Mouse (Mus musculus): ENCODE results near the gene Acly.

Gene Acly

DNA sequence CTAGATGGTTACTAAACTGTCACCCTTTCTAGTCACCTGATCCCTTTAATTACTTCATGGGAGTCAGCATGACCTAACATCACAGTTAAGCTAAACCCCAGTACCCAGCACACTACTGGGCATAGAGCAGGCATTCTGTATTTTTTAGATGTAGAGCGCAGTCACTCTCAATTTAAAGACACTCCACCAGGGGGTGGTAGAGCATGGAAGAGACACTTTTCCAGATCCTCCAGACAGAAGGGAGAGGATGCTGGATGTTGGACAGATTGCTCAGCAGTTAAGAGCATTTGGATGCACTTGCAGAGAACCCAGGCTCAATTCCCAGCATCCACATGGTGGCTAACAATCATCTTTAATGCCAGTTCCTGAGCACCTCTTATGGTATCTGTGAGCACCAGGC, 15.4 kb downstream of the Acly start:
- DNase-seq (ENCODE audit: low read depth, low spot score), result peak; percentile 72

DNA sequence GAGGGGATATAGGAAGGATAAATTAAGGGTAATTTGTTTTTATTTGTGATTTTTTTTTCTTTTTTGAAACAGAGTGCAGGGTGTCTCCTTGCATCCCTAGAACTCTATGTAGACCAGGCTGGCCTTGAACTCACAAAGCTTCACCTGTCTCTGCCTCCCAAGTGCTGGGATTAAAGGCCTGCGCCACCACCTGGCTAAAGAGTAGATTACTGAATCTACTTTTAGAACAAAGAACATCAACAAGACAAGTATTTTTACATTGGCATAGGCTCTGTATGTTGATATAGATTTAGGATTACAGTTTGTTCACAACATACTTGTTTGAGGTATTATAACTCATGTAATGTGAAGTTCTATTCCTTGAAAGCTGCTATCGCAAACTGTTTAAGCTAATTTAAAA, 17.2 kb downstream of the Acly start:
- peak; percentile 65 for DNase-seq (ENCODE audit: low read depth, low spot score)

GRCm38 (mm10) chr11:100505997-100506396, 21.8 kb downstream of the Acly start:
- DNase-seq (ENCODE audit: low read depth, low spot score), result no peak

- DNase-seq (ENCODE audit: low read depth, low spot score), result peak; percentile 46
These were observed 22.7 kb downstream of the Acly start for GRCm38 (mm10) chr11:100504990-100505660.

DNA sequence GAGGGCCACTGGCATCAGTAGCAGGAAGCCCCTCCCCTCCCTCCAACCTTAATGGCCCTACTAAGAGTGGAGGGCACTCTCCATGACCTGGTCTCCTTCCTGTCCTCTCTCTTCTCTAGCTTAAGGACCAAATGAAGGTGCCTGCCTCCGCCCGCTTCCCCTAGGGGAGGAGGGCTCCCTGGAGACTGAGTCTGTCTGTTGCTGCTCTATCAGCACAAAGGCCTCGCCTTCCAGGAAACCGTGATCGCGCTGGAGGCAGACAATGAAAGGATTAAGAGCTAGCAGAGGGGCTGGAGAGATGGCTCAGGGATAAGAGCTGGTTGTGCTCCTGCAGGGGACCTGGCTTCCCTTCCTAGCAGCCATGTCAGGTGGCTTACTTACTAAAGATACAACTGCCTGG, 26.5 kb downstream of the Acly start:
- peak; percentile 66 for DNase-seq (ENCODE audit: low read depth, low spot score)

DNA sequence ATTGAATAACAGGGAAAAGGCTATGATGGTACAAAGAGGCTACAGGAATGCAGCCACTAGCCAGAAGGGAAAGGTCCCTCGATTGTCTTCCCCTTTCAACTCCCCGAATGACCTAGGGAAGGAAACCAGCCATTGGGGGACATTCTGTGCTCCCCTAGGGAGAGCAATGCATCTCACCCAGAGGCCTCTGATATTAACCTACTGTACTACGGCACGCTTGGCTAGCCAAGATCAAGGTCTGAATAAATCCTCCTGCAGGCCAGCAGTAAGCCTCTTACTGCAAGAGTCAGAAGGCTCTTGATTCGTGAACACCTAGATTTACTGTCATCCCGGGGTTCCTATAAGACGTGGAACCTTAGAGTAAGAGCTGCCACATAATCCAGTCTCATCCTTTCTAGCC, 27.1 kb downstream of the Acly start:
- DNase-seq (ENCODE audit: low read depth, low spot score), result no peak

GRCm38 (mm10) chr11:100500241-100500640, 27.6 kb downstream of the Acly start:
- no peak for DNase-seq (ENCODE audit: low read depth, low spot score)

DNA sequence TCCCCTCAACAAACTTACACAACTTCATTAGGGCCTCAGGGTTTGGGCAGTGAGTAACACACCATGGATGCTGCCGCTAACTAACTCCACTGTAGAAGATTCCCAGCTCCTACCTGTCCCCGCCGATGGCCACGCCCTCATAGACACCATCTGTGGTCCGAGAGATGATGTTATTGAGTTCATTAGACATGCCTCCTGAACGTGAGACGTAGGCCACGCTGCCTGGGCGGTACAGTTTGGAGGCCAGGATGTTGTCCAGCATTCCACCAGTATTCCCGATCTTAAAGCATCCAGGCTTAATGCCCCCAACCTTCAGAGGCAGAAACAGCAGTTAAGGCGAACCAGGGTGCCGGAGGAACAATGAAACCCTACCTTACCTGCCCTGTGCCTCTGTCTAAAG, 34.0 kb downstream of the Acly start:
- peak; percentile 81 for DNase-seq (ENCODE audit: low read depth, low spot score)

GRCm38 (mm10) chr11:100490951-100491350, 36.8 kb downstream of the Acly start:
- DNase-seq (ENCODE audit: low read depth, low spot score), result peak; percentile 62

GRCm38 (mm10) chr11:100485801-100486538, 41.8 kb downstream of the Acly start:
- DNase-seq (ENCODE audit: low read depth, low spot score), result peak; percentile 52

- no peak for DNase-seq (ENCODE audit: low read depth, low spot score)
These were observed 43.3 kb downstream of the Acly start for GRCm38 (mm10) chr11:100484461-100484860.

- no peak for DNase-seq (ENCODE audit: low read depth, low spot score)
These were observed 48.6 kb downstream of the Acly start for GRCm38 (mm10) chr11:100479152-100479551.

- DNase-seq (ENCODE audit: low read depth, low spot score), result no peak
These were observed 51.5 kb downstream of the Acly start for GRCm38 (mm10) chr11:100476281-100476680.

DNA sequence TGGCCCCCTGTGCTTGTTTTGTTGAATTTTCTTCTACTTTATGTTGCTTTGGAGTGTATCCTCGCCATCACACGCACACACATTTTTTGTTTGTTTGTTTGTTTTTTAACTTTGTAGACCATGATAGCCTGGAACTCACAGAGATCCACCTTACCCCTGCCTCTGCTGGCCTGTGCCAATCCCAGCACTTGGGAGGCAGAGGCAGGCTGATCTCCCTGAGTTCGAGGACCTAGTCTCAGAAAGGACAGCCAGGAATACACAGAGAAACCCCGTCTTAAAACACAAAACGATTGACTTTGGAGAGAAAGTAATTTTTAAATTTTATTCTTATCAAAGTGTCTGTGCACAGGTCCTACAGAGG, 54.9 kb downstream of the Acly start:
- DNase-seq (ENCODE audit: low read depth, low spot score), result no peak

GRCm38 (mm10) chr11:100472197-100472934, 55.4 kb downstream of the Acly start, which contains the start of gene Klhl11:
Gene Klhl11, minus strand, starts transcription at chr11:100472741.
- DNase-seq (ENCODE audit: low read depth, low spot score), result peak; percentile 97

DNA sequence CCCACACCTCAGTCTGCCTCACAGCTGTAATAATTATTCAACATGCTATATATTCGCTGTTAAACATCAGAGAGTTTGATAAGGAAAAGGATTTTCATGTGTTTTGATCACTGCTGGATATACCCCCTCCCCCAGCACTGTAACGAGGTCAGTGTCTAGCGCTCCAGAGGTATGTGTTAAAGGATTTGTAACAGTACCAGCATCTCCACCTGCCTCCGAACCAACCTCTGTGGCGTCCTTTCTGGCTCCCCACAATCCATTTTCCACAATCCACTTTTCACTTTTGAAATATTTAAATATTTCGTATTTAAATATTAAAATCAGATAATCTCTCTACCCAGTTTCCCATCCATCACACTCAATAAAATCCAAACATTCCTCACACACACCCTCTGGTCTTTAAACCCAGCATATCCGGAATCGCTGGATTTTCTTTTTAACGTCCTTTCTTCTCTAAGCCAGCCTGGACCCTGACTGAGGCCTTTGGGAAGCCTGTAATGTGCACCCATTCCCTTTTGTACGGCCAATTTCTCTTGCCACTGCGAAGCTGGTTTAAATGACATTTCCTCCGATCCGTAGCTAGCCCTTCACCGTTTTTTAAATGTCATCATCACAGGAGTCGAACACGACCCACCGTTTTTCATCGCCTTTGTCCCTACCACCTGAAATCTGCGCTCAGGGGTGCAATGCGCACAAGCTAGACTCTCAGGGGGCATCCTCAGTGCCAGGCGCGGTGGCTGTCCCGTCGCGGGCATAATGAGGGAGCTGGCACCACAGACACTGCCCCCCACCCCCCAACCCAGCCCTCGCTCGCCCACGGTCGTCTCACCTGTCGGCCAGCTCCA, 56.2 kb downstream of the Acly start:
- DNase-seq (ENCODE audit: low read depth, low spot score), result no peak

GRCm38 (mm10) chr11:100465833-100466232, 62.0 kb downstream of the Acly start:
- no peak for DNase-seq (ENCODE audit: low read depth, low spot score)

DNA sequence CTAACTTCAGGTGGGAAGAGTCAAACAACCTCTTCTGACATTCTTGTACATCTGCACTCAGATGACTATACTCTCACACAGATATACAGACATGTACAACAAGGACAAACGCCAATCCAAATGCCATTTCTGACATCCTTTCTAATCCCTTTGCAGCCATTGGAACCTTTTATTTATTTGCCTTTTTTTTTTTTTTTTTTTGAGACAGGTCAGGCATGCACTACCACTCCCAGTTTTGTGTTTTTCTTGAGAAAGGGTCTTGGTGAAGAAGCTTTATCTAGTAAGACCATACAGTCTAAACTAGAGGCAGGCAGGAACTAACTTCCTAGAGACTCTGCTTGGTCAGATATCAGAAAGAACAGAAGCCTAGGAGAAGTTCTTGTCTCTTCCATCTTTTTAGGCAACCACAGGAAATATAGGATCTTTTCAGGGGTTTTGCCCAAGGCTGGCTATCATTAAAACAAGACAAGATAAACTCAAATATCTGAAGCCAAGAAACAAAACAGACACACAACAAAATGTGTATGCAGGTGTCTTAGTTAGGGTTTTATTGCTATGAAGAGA, 62.5 kb downstream of the Acly start:
- no peak for DNase-seq (ENCODE audit: low read depth, low spot score)

DNA sequence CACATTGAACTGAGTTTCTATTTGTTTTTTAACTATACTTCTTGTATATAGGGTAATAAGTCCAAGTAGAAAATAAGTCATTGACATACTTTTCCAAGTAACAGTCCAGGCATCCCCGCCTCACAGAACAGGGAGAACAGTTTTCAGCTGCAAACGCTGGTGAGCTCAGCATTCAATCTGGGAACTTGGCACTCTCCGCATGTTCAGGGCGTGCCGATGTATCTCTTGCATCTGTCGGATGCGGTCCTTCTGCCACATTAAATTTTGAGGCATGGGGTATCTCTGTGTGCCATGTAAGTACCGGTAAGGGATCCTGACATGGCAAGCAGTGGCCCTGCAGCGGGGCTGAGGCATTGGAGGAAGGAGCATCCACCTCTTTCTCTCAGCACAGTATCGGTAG, 65.1 kb downstream of the Acly start:
- no peak for DNase-seq (ENCODE audit: low read depth, low spot score)

GRCm38 (mm10) chr11:100457711-100458110, 70.1 kb downstream of the Acly start:
- DNase-seq (ENCODE audit: low read depth, low spot score), result no peak

GRCm38 (mm10) chr11:100457247-100457646, 70.6 kb downstream of the Acly start:
- DNase-seq (ENCODE audit: low read depth, low spot score), result no peak
